Mouse (Mus musculus): ENCODE data around the gene Acy3. TPM values are rescaled to one million over a fixed set of nuclear protein-coding genes. Genes with fewer than 3 reads are reported as not detected.

Acy3 gene
- total and polyA plus RNA-seq, 3 experiments = 5.9 to 12.1 TPM; not detected in 1

- Histone ChIP-seq H3K36me3 (ENCODE audit: control insufficient read depth in 1 of 2, insufficient read depth in 2 of 2, low read length in 2 of 2) (peaks cover 0 to 6% of the 10 kb centered on the region in 2 experiments; a peak in 2 of 4 replicates), H3K9me3 (replicated peaks; ENCODE audit: insufficient read depth, low read length) (no peaks in the 10 kb centered on the region), H3K4me3 (ENCODE audit: control insufficient read depth in 1 of 2, insufficient read depth in 1 of 2, low read depth in 2 of 2, low read length in 2 of 2) (peak overlapping the region; percentile 80), H3K27ac (ENCODE audit: control insufficient read depth, low read depth, low read length) (no peak overlapping the region), H3K9ac (ENCODE audit: control insufficient read depth, low read depth, low read length, poor library complexity, severe bottlenecking) (peak overlapping the region; percentile 90), H3K79me2 (ENCODE audit: control insufficient read depth, insufficient read depth, low read length, poor library complexity) (peaks cover 1% of the 10 kb centered on the region; the same call in 1 of the 2 replicates), H3K4me1 (ENCODE audit: control insufficient read depth in 1 of 2, insufficient read depth in 2 of 2, low read length in 2 of 2) (peaks cover 0 to 15% of the 10 kb centered on the region in 2 experiments; a peak in 2 of 4 replicates), H3K27me3 (ENCODE audit: control insufficient read depth in 1 of 2, insufficient read depth in 2 of 2, low read length in 2 of 2) (no peaks in the 10 kb centered on the region)
- no peak for TF ChIP-seq CHD2 (IDR thresholded peaks at IDR 0.05; ENCODE audit: low read length)
- no peak for TF ChIP-seq E2F4 (IDR thresholded peaks at IDR 0.05; ENCODE audit: borderline replicate concordance, low read depth, low read length)
- TF ChIP-seq ZKSCAN1 (IDR thresholded peaks at IDR 0.05; ENCODE audit: low read depth, low read length) = no peak
- TF ChIP-seq ZMIZ1 (IDR thresholded peaks at IDR 0.05; ENCODE audit: low read depth, low read length) = no peak
- TF ChIP-seq ZC3H11A (IDR thresholded peaks at IDR 0.05; ENCODE audit: low read depth, low read length) = no peak
- TF ChIP-seq RCOR1 (IDR thresholded peaks at IDR 0.05; ENCODE audit: low read depth, low read length) = no peak
- no peak for TF ChIP-seq NRF1 (IDR thresholded peaks at IDR 0.05; ENCODE audit: insufficient read depth, low read depth, low read length, poor library complexity, severe bottlenecking)
- no peak for TF ChIP-seq MXI1 (IDR thresholded peaks at IDR 0.05; ENCODE audit: low read depth, low read length)
- no peak for TF ChIP-seq ZNF384 (IDR thresholded peaks at IDR 0.05; ENCODE audit: low read depth, low read length)
- TF ChIP-seq KAT2A (conservative IDR thresholded peaks at IDR 0.05; ENCODE audit: low read depth, low read length) = no peak
- no peak for TF ChIP-seq POLR2AphosphoS2 (IDR thresholded peaks at IDR 0.05; ENCODE audit: low read length)
- TF ChIP-seq MAX (IDR thresholded peaks at IDR 0.05; ENCODE audit: low read length) = no peak
- no peak for TF ChIP-seq UBTF (IDR thresholded peaks at IDR 0.05; ENCODE audit: borderline replicate concordance, insufficient read depth, low read depth, low read length)
- no peak for TF ChIP-seq MEF2A (IDR thresholded peaks at IDR 0.05; ENCODE audit: extremely low read depth, insufficient replicate concordance, low read depth, low read length, poor library complexity, severe bottlenecking)
- TF ChIP-seq USF1 (IDR thresholded peaks at IDR 0.05; ENCODE audit: low read depth, low read length) = no peak
- TF ChIP-seq POLR2AphosphoS5 (IDR thresholded peaks at IDR 0.05; ENCODE audit: borderline replicate concordance, low read depth, low read length) = no peak
- TF ChIP-seq USF2 (IDR thresholded peaks at IDR 0.05; ENCODE audit: borderline replicate concordance in 1 of 2, insufficient read depth in 1 of 2, low read depth in 1 of 2, low read length in 2 of 2) = no peak
- DNase-seq (ENCODE audit: low read depth, low spot score) = no peak
Measured at GRCm38 (mm10) chr19:4001752-4002151, 15.4 kb downstream of the Acy3 start.

- DNase-seq (ENCODE audit: low read depth, low spot score) = no peak
- 0 out of 2 replicates have a peak, but pooled peaks have one; percentile 6 for TF ChIP-seq POLR2AphosphoS5 (IDR thresholded peaks at IDR 0.05; ENCODE audit: borderline replicate concordance, low read depth, low read length)
- TF ChIP-seq USF1 (IDR thresholded peaks at IDR 0.05; ENCODE audit: low read depth, low read length) = no peak
- H3K36me3 ChIP-seq (ENCODE audit: control insufficient read depth in 1 of 2, insufficient read depth in 2 of 2, low read length in 2 of 2) = peaks cover 2 to 6% of the 10 kb centered on the region in 2 experiments; a peak in 3 of 4 replicates
- H3K27me3 ChIP-seq (ENCODE audit: control insufficient read depth in 1 of 2, insufficient read depth in 2 of 2, low read length in 2 of 2) = no peaks in the 10 kb centered on the region
- peaks cover 1% of the 10 kb centered on the region; the same call in 1 of the 2 replicates for H3K79me2 ChIP-seq (ENCODE audit: control insufficient read depth, insufficient read depth, low read length, poor library complexity)
- no peak within 1 kb of the TSS for H3K4me3 ChIP-seq (ENCODE audit: control insufficient read depth in 1 of 2, insufficient read depth in 1 of 2, low read depth in 2 of 2, low read length in 2 of 2)
- no peaks in the 10 kb centered on the region for H3K9me3 ChIP-seq (replicated peaks; ENCODE audit: insufficient read depth, low read length)
- no peak within 1 kb of the TSS for H3K27ac ChIP-seq (ENCODE audit: control insufficient read depth, low read depth, low read length)
- H3K9ac ChIP-seq (ENCODE audit: control insufficient read depth, low read depth, low read length, poor library complexity, severe bottlenecking) = no peak within 1 kb of the TSS
- peaks cover 0 to 15% of the 10 kb centered on the region in 2 experiments; a peak in 2 of 4 replicates for H3K4me1 ChIP-seq (ENCODE audit: control insufficient read depth in 1 of 2, insufficient read depth in 2 of 2, low read length in 2 of 2)
Measured at GRCm38 (mm10) chr19:4003112-4003511, 16.7 kb downstream of the Acy3 start, which contains the start of gene Doc2g. Gene Doc2g (plus strand): TSS chr19:4003313.

All from MEL (cell line).